Mouse (Mus musculus): ENCODE measurements around the gene Smtn.

The Smtn gene

GRCm38 (mm10) chr11:3547969-3548368 lies 7.6 kb upstream of the Smtn start:
- no peak for DNase-seq (ENCODE audit: low spot score in 2 of 2)

- no peak for DNase-seq (ENCODE audit: low spot score in 2 of 2)
Observed at GRCm38 (mm10) chr11:3547047-3547446, 6.6 kb upstream of the Smtn start.

GRCm38 (mm10) chr11:3546242-3546562 lies 5.8 kb upstream of the Smtn start:
- DNase-seq (ENCODE audit: low spot score in 2 of 2) = no peak

GRCm38 (mm10) chr11:3545531-3546241 lies 5.3 kb upstream of the Smtn start:
- no peak for DNase-seq (ENCODE audit: low spot score in 2 of 2)

- DNase-seq (ENCODE audit: low spot score in 2 of 2) = no peak
Observed at GRCm38 (mm10) chr11:3544409-3544808, 4.0 kb upstream of the Smtn start.

GRCm38 (mm10) chr11:3543001-3543400 lies 2.6 kb upstream of the Smtn start:
- DNase-seq (ENCODE audit: low spot score in 2 of 2) = no peak

- no peak for DNase-seq (ENCODE audit: low spot score in 2 of 2)
Observed at GRCm38 (mm10) chr11:3541932-3542331, 1.5 kb upstream of the Smtn start.

GRCm38 (mm10) chr11:3539826-3540196 lies 601 bp downstream of the Smtn start:
- no peak for DNase-seq (ENCODE audit: low spot score in 2 of 2)

GRCm38 (mm10) chr11:3539111-3539825 lies 1.1 kb downstream of the Smtn start:
- DNase-seq (ENCODE audit: low spot score in 2 of 2) = peak; percentile 84 to 88

GRCm38 (mm10) chr11:3538341-3538740 lies 2.1 kb downstream of the Smtn start:
- no peak for DNase-seq (ENCODE audit: low spot score in 2 of 2)

GRCm38 (mm10) chr11:3537711-3538110 lies 2.7 kb downstream of the Smtn start:
- DNase-seq (ENCODE audit: low spot score in 2 of 2) = no peak

GRCm38 (mm10) chr11:3536745-3537333 lies 3.6 kb downstream of the Smtn start:
- DNase-seq (ENCODE audit: low spot score in 2 of 2) = no peak

- DNase-seq (ENCODE audit: low spot score in 2 of 2) = no peak
Observed at GRCm38 (mm10) chr11:3536082-3536481, 4.3 kb downstream of the Smtn start.

GRCm38 (mm10) chr11:3535406-3535986 lies 4.9 kb downstream of the Smtn start:
- peak; percentile 85 to 94 for DNase-seq (ENCODE audit: low spot score in 2 of 2)

- DNase-seq (ENCODE audit: low spot score in 2 of 2) = peak in 1 of 2 experiments; percentile 25
Observed at GRCm38 (mm10) chr11:3534956-3535355, 5.5 kb downstream of the Smtn start.

GRCm38 (mm10) chr11:3533406-3533932 lies 6.9 kb downstream of the Smtn start:
- no peak for DNase-seq (ENCODE audit: low spot score in 2 of 2)

GRCm38 (mm10) chr11:3532101-3532931 lies 8.1 kb downstream of the Smtn start:
- DNase-seq (ENCODE audit: low spot score in 2 of 2) = no peak

- DNase-seq (ENCODE audit: low spot score in 2 of 2) = no peak
Observed at GRCm38 (mm10) chr11:3531634-3532033, 8.8 kb downstream of the Smtn start.

- no peak for DNase-seq (ENCODE audit: low spot score in 2 of 2)
Observed at GRCm38 (mm10) chr11:3530731-3531130, 9.7 kb downstream of the Smtn start.

GRCm38 (mm10) chr11:3529476-3530252 lies 10.7 kb downstream of the Smtn start:
- no peak for DNase-seq (ENCODE audit: low spot score in 2 of 2)

GRCm38 (mm10) chr11:3528208-3528607 lies 12.2 kb downstream of the Smtn start:
- DNase-seq (ENCODE audit: low spot score in 2 of 2) = no peak

All from frontal cortex, postnatal 10 days (tissue).